Mouse (Mus musculus) heart, postnatal 14 days (tissue): ENCODE data around the gene Mrpl20. TPM values are rescaled to one million over a fixed set of nuclear protein-coding genes. Genes with fewer than 3 reads are reported as not detected.
"Not testable (repeated sequence)": the region's sequence is repeated elsewhere in the genome, so short reads cannot be mapped to it uniquely, and the experiment has no call there.

Source experiments
- DNase-seq, 2 experiments: peaks; one replicate each; pipeline ENCODE4 v3.0.0; 2021 to 2022
- intact Hi-C: fragments of 180-260 bp; cut with DNase I; formaldehyde crosslinking; loops from one replicate; pipeline ENCODE4 v1.15.1; 2025
- total RNA-seq, 2 experiments: library from RNA; stranded (reverse); gene quantifications; 2 replicates each; pipeline ENCODE4 v1.2.3; 2021

Gene Mrpl20
- total RNA-seq, 2 experiments from 2014 or later: 72.4 to 72.5 TPM

GRCm38 (mm10) chr4:155779498-155779897 lies 23.2 kb upstream of the Mrpl20 start:
- DNase-seq: no peak
- intact Hi-C loops: no loop called here

GRCm38 (mm10) chr4:155780895-155781294 lies 21.8 kb upstream of the Mrpl20 start:
- peak; percentile 77 to 79 for DNase-seq
- intact Hi-C loops: no loop called here

DNA sequence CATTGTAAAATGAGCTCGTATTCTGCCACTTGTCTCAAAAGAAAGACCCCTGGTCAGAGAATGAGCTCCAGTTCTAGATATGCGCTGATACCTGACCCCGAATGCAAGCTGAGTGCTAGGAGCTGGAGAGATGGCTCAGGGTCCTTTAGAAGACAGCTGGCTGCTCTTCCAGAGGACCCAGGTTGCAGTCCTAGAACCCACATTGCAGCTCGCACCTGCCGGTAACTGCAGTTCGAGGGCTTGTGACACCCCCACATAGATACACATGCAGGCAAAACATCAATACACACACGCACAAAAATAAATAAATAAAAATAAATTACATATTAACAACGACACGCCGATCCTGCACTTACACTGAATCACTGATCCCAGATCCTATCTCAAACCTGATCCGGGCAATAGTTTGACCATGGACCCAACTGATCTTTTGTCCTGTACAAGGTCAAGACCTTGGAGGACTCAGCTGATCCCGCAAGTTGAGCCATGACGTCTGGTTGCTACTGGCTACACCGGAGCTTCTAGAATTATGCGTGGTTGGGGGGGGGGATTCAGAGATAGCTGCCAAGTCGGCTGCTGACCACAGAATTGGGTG lies 19.1 kb upstream of the Mrpl20 start:
- no peak for DNase-seq
- intact Hi-C loops: loop anchor here (1.0 kb wide), 1 partner anchor 14 kb away; no protein-coding TSS in a partner anchor

DNA sequence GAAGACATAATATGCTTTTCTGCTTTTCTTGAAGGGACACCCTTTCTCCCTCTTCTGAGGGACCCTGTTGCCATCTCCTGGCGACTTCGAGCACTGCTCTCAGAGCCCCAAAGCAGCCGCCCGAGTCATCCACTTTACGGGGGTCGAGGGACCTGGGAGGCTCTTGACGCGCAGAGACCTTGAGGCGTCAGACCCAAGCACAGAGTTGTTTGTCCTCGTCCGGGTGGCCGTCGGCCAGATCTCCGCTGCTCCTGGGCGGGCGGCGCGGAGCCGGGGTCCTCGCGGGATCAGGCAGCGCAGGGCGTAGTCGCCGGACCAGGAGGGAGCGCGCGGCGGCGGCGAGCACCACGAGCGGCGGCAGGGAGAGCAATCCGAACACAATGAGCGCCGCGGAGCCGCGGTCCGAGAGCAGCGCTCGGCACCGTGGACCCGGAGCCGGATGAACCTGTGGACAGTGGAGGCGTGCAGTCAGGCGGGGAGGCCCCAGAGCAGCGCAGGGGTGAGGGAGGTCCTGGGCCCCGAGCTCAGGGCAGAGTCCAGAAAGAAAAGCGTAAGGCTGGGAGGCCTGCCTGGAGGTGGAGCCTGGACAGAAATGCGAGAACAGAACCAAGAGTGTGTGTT lies 18.5 kb upstream of the Mrpl20 start:
- intact Hi-C loops: loop anchor here (1.0 kb wide), 1 partner anchor 15 kb away; no protein-coding TSS in a partner anchor
- peak; percentile 84 to 88 for DNase-seq

DNA sequence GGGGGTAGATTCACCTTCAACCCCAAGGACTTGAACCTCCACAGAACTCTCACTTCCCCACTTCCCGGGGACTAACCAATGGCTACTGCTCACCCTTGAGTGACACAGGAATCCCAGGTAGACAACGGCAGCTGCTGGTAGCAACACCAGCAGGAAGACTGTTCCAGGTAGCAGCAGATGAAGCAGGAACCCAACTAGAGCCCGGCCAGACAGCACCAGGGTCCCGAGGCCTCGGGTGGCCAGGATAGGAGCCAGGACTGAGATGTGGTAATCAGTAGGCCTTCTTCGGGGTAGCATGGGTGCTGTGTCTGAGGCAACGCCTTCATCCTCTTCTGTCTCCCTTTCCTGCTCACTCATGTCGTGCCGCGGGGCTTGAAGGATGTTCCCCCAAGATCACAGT lies 17.4 kb upstream of the Mrpl20 start:
- intact Hi-C loops: no loop called here
- no peak for DNase-seq

DNA sequence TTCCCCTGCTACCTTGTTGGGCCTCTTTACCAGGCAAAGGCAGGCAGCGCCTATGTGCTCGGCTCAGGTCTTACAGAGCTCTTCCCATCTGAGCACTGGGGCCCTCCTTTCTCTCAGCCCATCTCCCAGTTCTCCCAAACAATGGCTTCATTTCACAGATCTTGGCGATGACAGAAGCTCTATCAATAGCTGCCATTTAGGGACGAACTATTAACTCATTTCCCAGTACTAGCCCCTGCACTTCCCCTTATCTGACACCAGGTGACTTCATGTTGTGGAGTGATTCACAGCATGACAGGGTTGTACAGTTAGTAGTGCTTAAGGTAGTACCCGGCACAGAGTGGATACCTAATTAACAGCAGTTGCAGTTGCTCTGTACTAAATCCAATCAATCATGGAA lies 16.9 kb upstream of the Mrpl20 start, which contains the start of gene Tmem88b:
TSS of gene Tmem88b (minus strand) at position 56 of the 400 bp plus-strand sequence.
- intact Hi-C loops: no loop called here
- DNase-seq: no peak

- no peak for DNase-seq
Measured at GRCm38 (mm10) chr4:155788300-155788699, 14.4 kb upstream of the Mrpl20 start.

DNA sequence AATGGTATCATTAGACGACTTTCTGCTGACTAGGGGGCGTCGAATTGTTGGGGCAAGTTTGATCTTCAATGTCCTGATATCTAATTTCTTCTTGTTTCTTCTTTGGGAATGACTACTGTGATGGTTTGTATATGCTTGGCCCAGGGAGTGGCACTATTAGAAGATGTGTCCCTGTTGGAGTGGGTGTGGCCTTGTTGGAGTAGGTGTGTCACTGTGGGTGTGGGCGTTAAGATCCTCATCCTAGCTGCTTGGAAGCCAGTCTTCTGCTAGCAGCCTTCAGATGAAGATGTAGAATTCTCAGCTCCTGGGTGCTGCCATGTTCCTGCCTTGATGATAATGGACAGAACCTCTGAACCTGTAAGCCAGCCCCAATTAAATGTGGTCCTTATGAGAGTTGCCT lies 13.8 kb upstream of the Mrpl20 start:
- intact Hi-C loops, DNase-seq: not testable (repeated sequence)

More at GRCm38 (mm10) chr4:155788300-155788699, 14.4 kb upstream of the Mrpl20 start:
- intact Hi-C loops: no loop called here

DNA sequence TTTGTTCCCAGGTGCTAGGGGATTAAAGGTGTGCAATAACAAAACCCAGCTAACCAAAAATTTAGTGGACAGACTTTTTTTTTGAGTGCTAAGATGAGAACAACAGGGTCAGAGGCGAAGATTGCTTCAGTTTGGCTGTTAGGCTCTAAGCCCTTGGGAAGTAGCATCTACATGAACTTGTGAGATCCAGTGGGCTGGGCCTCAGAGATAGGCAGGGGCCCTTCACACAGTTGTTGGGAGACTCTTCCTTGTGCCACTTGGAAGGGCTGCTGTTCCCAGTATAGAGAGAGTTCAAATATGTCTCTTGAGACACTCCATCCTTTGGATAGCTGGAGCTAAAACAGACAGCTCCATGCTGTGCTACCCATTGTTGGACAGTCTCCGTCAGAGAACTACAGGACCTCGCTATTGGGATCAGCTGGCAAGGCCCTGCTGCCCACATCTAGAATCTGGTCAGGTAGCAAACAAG lies 12.6 kb upstream of the Mrpl20 start, which contains the start of gene Ankrd65:
TSS of gene Ankrd65 (plus strand) at position 419 of the 469 bp plus-strand sequence.
- no peak for DNase-seq
- intact Hi-C loops: no loop called here

DNA sequence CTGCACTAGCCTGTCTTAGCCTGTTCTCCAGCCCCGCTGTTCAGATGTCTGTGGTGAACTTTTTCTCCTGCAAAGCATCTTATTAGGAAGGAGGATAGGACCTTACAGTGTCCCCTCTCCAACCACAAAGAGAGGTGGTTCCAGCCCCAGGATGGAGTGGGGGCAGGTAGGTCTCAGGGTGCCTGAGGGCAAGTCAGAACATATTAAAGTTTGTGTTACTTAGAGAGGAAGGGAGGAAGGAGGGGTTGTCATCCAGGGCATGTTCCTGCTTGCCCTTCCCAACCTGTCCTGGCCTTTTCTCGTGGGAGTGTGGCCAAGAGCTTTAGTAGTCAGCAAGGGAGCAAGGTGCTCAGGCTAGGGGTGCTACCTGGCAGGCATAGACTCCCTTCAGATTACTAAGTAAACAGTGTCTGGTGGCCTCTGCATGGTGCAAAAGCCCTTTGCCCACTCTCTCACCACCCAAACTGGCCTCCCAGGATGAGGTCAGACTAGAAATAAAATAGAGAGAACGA lies 12.0 kb upstream of the Mrpl20 start:
- intact Hi-C loops: no loop called here
- no peak for DNase-seq

DNA sequence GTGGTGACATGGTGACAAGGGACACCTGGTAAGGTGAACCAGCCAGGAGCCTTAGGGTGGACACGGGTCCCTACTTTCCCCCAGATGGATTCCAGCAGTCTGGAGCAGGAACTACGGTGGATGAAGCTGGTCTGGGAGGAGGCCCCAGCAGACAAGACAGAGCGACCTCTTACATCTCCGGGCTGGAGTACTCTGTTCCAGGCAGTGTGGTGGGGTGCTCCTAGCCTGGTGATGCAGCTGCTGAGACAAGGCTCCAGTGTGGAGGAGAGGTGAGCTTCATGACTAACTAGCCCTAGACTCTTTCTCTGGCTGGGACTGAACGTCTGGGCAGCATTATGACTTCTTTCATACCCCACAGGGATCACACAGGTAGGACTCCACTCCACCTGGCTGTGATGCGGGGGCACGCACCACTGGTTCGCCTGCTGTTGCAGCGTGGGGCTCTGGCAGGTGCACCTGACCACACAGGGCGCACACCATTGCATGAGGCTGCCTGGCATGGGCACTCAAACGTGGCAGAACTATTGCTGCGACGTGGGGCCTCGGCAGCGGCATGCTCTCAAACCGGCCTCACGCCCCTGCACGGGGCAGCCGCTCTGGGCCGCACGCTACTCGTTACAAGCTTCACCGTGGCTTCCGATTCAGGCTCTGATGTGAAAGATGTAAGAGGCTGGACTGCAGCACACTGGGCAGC lies 11.3 kb upstream of the Mrpl20 start:
- DNase-seq: no peak

GRCm38 (mm10) chr4:155793730-155794129 lies 8.9 kb upstream of the Mrpl20 start:
- no peak for DNase-seq
- intact Hi-C loops: no loop called here

More for the DNA sequence above, 11.3 kb upstream of the Mrpl20 start:
- intact Hi-C loops: no loop called here

- no peak for DNase-seq
- intact Hi-C loops: loop anchor here (5.0 kb wide), 1 partner anchor 35 kb away; no protein-coding TSS in a partner anchor
Measured at GRCm38 (mm10) chr4:155802075-155802474, 603 bp upstream of the Mrpl20 start.

DNA sequence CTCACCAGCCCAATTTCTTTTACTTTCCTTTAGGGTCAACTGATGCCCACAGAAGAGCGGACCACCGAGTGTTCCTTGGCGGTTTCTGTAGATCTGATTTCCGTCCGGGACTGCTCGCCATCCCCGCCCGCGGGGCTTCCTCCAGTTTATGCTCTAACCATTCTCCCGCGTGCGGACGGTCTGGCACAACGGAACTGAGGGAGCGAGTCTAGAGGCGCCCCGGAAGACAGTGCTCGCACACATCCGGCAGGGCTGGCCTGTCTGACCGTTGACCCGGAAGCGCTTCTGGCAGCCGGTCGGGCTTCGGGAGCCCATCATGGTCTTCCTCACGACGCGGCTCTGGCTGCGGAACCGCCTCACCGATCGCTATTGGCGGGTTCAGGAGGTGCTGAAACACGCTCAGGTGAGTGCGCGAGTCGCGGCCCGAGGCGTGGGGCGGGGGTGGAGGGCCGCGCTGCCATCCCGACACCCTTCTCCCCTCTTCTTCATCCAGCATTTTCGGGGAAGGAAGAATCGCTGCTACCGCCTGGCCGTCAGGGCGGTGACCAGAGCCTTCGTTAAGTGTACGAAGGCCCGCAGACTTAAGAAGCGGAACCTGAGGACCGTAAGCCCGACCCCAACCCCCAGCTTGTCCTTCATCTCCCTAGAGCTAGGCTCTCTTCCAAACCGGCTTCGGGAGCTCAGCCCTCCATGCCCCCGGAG lies 813 bp downstream of the Mrpl20 start:
- peak; percentile 97 to 99 for DNase-seq
- intact Hi-C loops: loop anchor here (5.0 kb wide), 1 partner anchor 36 kb away; no protein-coding TSS in a partner anchor

- intact Hi-C loops: no loop called here
- no peak for DNase-seq
Measured at GRCm38 (mm10) chr4:155807841-155808240, 5.2 kb downstream of the Mrpl20 start.

- peak; percentile 91 to 93 for DNase-seq
- intact Hi-C loops: no loop called here
Measured at GRCm38 (mm10) chr4:155811929-155812664, 9.4 kb downstream of the Mrpl20 start, which contains the start of gene Ccnl2. Ccnl2 (plus strand) TSS chr4:155812489.

DNA sequence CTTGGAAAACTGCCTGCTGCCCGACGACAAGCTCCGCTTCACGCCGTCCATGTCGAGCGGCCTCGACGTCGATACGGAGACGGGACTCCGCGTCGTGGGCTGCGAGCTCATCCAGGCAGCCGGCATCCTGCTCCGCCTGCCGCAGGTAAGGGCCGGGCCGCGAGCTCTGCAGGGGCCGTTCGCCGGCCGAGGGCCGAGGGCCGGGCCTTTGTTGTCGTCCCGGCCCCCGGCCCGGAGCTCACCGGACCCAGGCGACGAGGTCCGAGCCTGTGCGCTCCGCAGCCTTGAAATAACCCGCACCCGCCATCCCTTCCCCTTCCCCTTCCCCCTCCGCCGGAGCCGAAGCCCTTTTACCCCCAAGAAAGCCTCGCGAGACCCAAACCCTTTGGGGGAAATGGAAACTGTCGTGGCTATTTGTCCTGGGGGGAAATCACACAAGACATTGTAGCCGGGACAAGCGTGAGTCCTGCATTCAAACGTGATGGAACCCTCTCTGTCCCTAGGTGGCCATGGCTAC lies 10.0 kb downstream of the Mrpl20 start:
- peak in 1 of 2 experiments; percentile 44 for DNase-seq
- intact Hi-C loops: no loop called here

- DNase-seq: no peak
- intact Hi-C loops: no loop called here
Measured at GRCm38 (mm10) chr4:155817533-155817932, 14.9 kb downstream of the Mrpl20 start.

- DNase-seq: peak; percentile 23 to 49
- intact Hi-C loops: no loop called here
Measured at GRCm38 (mm10) chr4:155821025-155821424, 18.3 kb downstream of the Mrpl20 start.
